Mouse (Mus musculus): ENCODE data around the gene Kcnk7.

GRCm38 (mm10) chr19:5713255-5713654 is 9.1 kb downstream of the Kcnk7 start:
- TF ChIP-seq POLR2A (IDR thresholded peaks at IDR 0.05; ENCODE audit: borderline replicate concordance, control insufficient read depth, low read depth, low read length) (no peak), CTCF (IDR thresholded peaks at IDR 0.05; ENCODE audit: control insufficient read depth, insufficient read depth, low read length) (no peak)

Data from bone marrow, adult 2 months (tissue).